Mouse (Mus musculus) hindbrain, embryonic 14.5 days (tissue): ENCODE data around the gene Igfbp5. TPM values are rescaled to one million over a fixed set of nuclear protein-coding genes. Genes with fewer than 3 reads are reported as not detected.

ENCODE experiments used
- ATAC-seq: fragments of 200-750 bp; cut with Nextera tagmentation; 2 replicates; pipeline ENCODE4 v1.8.0; 2017; ENCODE audit warnings: moderate number of reproducible peaks, mild to moderate bottlenecking, moderate TSS enrichment, moderate library complexity; ENCODE audit not compliant: low FRiP score
- DNase-seq: peaks from one replicate; pipeline ENCODE4 v3.0.0-alpha.2; 2015; ENCODE audit warnings: low spot score
- H3K27ac ChIP-seq: fragments of 300-500 bp; sonication (generic); 2 replicates; pipeline ENCODE4 v1.5.1; 2014; ENCODE audit warnings: mild to moderate bottlenecking, moderate library complexity
- H3K27me3 ChIP-seq: fragments of 300-500 bp; sonication (generic); 2 replicates; pipeline ENCODE4 v1.6.1; 2014; ENCODE audit warnings: mild to moderate bottlenecking, low read length, mixed read lengths; ENCODE audit not compliant: control insufficient read depth, insufficient read depth
- H3K36me3 ChIP-seq: fragments of 300-500 bp; sonication (generic); replicated peaks from 2 replicates; pipeline ENCODE4 v1.6.1; 2014; ENCODE audit not compliant: control insufficient read depth, insufficient read depth
- H3K4me1 ChIP-seq: fragments of 300-500 bp; sonication (generic); replicated peaks from 2 replicates; pipeline ENCODE4 v1.6.1; 2014; ENCODE audit warnings: antibody characterized with exemption, low read length, mixed read lengths; ENCODE audit not compliant: control insufficient read depth, insufficient read depth
- H3K4me2 ChIP-seq: fragments of 300-500 bp; sonication (generic); replicated peaks from 2 replicates; pipeline ENCODE4 v1.6.1; 2014; ENCODE audit warnings: mild to moderate bottlenecking, moderate library complexity
- H3K4me3 ChIP-seq: fragments of 300-500 bp; sonication (generic); replicated peaks from 2 replicates; pipeline ENCODE4 v1.5.1; 2014; ENCODE audit warnings: mild to moderate bottlenecking, low read length
- H3K9ac ChIP-seq: fragments of 300-500 bp; sonication (generic); 2 replicates; pipeline ENCODE4 v1.6.1; 2014
- H3K9me3 ChIP-seq: fragments of 300-500 bp; sonication (generic); 2 replicates; pipeline ENCODE4 v1.6.1; 2016; ENCODE audit warnings: low read length; ENCODE audit not compliant: control insufficient read depth
- WGBS: fragments of 180-500 bp; shearing (Covaris S2); extraction: QIAGEN DNeasy Blood & Tissue Kit; methylation state at CpG from one replicate; pipeline ENCODE4 v1.1.7; 2014; 5-methylcytosine and 5-hydroxymethylcytosine counted together
- polyA plus RNA-seq: library from polyadenylated mRNA; unstranded; fragments of >200 nt; fragmentation: Nextera tagmentation; extraction: Ambion mirVana; gene quantifications from 2 replicates; pipeline ENCODE4 v1.2.1, GENCODE M21; 2014

Gene Igfbp5
- polyA plus RNA-seq, 1 experiment from 2014 or later = 54.4 TPM

- no peaks in the 10 kb centered on the region for H3K27me3 ChIP-seq
- WGBS = 89% methylated on average over 7 of the region's 7 CpGs
- DNase-seq = no peak
- H3K4me3 ChIP-seq = no peak overlapping the region
- ATAC-seq = no peak
- no peak overlapping the region for H3K4me2 ChIP-seq
- H3K9me3 ChIP-seq = no peaks in the 10 kb centered on the region
- peaks cover 10% of the 10 kb centered on the region; the same call in 1 of the 2 replicates for H3K36me3 ChIP-seq
- H3K4me1 ChIP-seq = no peaks in the 10 kb centered on the region
- H3K9ac ChIP-seq = no peak overlapping the region
- H3K27ac ChIP-seq = no peak overlapping the region
These were observed 34.9 kb downstream of the Igfbp5 start for GRCm38 (mm10) chr1:72839791-72840190.

GRCm38 (mm10) chr1:72839356-72839755 is 35.3 kb downstream of the Igfbp5 start:
- 80% methylated on average over 8 of the region's 8 CpGs for WGBS
- Histone ChIP-seq H3K9ac (no peak overlapping the region), H3K4me1 (no peaks in the 10 kb centered on the region), H3K4me3 (no peak overlapping the region), H3K27me3 (no peaks in the 10 kb centered on the region), H3K27ac (no peak overlapping the region), H3K4me2 (no peak overlapping the region), H3K9me3 (no peaks in the 10 kb centered on the region), H3K36me3 (peaks cover 10% of the 10 kb centered on the region; the same call in 1 of the 2 replicates)
- ATAC-seq (no peak), DNase-seq (no peak)

- 69% methylated on average over 4 of the region's 4 CpGs for WGBS
- no peak overlapping the region for H3K27ac ChIP-seq
These were observed 41.1 kb downstream of the Igfbp5 start for GRCm38 (mm10) chr1:72833563-72833962.

GRCm38 (mm10) chr1:72832715-72833153 is 42.0 kb downstream of the Igfbp5 start:
- H3K9ac ChIP-seq = no peak overlapping the region
- peak overlapping the region; percentile 50 for H3K27ac ChIP-seq
- DNase-seq = peak; percentile 64
- no peaks in the 10 kb centered on the region for H3K9me3 ChIP-seq
- H3K4me2 ChIP-seq = no peak overlapping the region
- peak; percentile 63; the same call in 1 of the 2 replicates for ATAC-seq
- peaks cover 5% of the 10 kb centered on the region; the same call in 1 of the 2 replicates for H3K36me3 ChIP-seq
- 45% methylated on average over 3 of the region's 3 CpGs for WGBS
- no peaks in the 10 kb centered on the region for H3K27me3 ChIP-seq
- H3K4me1 ChIP-seq = peaks cover 23% of the 10 kb centered on the region
- no peak overlapping the region for H3K4me3 ChIP-seq

More at GRCm38 (mm10) chr1:72833563-72833962, 41.1 kb downstream of the Igfbp5 start:
- DNase-seq (no peak), ATAC-seq (no peak)
- H3K4me3 ChIP-seq = no peak overlapping the region
- H3K4me2 ChIP-seq = no peak overlapping the region
- peaks cover 17% of the 10 kb centered on the region; the same call in 1 of the 2 replicates for H3K4me1 ChIP-seq
- no peaks in the 10 kb centered on the region for H3K27me3 ChIP-seq
- H3K9me3 ChIP-seq = no peaks in the 10 kb centered on the region
- H3K9ac ChIP-seq = no peak overlapping the region
- H3K36me3 ChIP-seq = peaks cover 8% of the 10 kb centered on the region; the same call in 1 of the 2 replicates

GRCm38 (mm10) chr1:72830485-72830884 is 44.2 kb downstream of the Igfbp5 start:
- Histone ChIP-seq H3K4me1 (peaks cover 39% of the 10 kb centered on the region), H3K9me3 (no peaks in the 10 kb centered on the region), H3K27me3 (no peaks in the 10 kb centered on the region), H3K9ac (no peak overlapping the region), H3K4me2 (no peak overlapping the region), H3K4me3 (no peak overlapping the region), H3K27ac (no peak overlapping the region), H3K36me3 (no peaks in the 10 kb centered on the region; the same call in 1 of the 2 replicates)
- WGBS = 87% methylated on average over 2 of the region's 2 CpGs
- ATAC-seq (no peak), DNase-seq (no peak)

- WGBS = 93% methylated on average over 5 of the region's 5 CpGs
- H3K27ac ChIP-seq = no peak overlapping the region
- no peak overlapping the region for H3K4me2 ChIP-seq
- no peak for ATAC-seq
- H3K9ac ChIP-seq = no peak overlapping the region
- no peak overlapping the region for H3K4me3 ChIP-seq
- no peaks in the 10 kb centered on the region for H3K27me3 ChIP-seq
- no peaks in the 10 kb centered on the region for H3K9me3 ChIP-seq
- DNase-seq = no peak
- H3K36me3 ChIP-seq = no peaks in the 10 kb centered on the region; the same call in 1 of the 2 replicates
- H3K4me1 ChIP-seq = peaks cover 39% of the 10 kb centered on the region
These were observed 45.8 kb downstream of the Igfbp5 start for GRCm38 (mm10) chr1:72828843-72829242.

GRCm38 (mm10) chr1:72827411-72828315 is 47.0 kb downstream of the Igfbp5 start:
- H3K4me2 ChIP-seq = peak overlapping the region; percentile 94
- H3K4me1 ChIP-seq = peaks cover 30% of the 10 kb centered on the region
- peak overlapping the region; percentile 84 for H3K4me3 ChIP-seq
- DNase-seq = no peak
- no peaks in the 10 kb centered on the region for H3K27me3 ChIP-seq
- no peaks in the 10 kb centered on the region for H3K9me3 ChIP-seq
- peak overlapping the region; percentile 92 for H3K9ac ChIP-seq
- no peaks in the 10 kb centered on the region; the same call in 1 of the 2 replicates for H3K36me3 ChIP-seq
- ATAC-seq = peak; percentile 22; the same call in 1 of the 2 replicates
- 11% methylated on average over 12 of the region's 12 CpGs for WGBS
- peak overlapping the region; percentile 88 for H3K27ac ChIP-seq

GRCm38 (mm10) chr1:72826931-72827330 is 47.8 kb downstream of the Igfbp5 start:
- ATAC-seq = no peak
- H3K36me3 ChIP-seq = no peaks in the 10 kb centered on the region; the same call in 1 of the 2 replicates
- WGBS = under 1% methylated on average over 7 of the region's 7 CpGs
- H3K4me3 ChIP-seq = peak overlapping the region; percentile 84
- no peak for DNase-seq
- H3K4me1 ChIP-seq = peaks cover 26% of the 10 kb centered on the region
- H3K27ac ChIP-seq = peak overlapping the region; percentile 88
- H3K27me3 ChIP-seq = no peaks in the 10 kb centered on the region
- no peaks in the 10 kb centered on the region for H3K9me3 ChIP-seq
- H3K4me2 ChIP-seq = peak overlapping the region; percentile 94
- peak overlapping the region; percentile 92 for H3K9ac ChIP-seq

- 1% methylated on average over 6 of the region's 6 CpGs for WGBS
- ATAC-seq = no peak
These were observed 48.2 kb downstream of the Igfbp5 start for GRCm38 (mm10) chr1:72826446-72826845.

More at GRCm38 (mm10) chr1:72826446-72826845, 48.2 kb downstream of the Igfbp5 start:
- no peak for DNase-seq
- H3K36me3 ChIP-seq = no peaks in the 10 kb centered on the region; the same call in 1 of the 2 replicates
- no peaks in the 10 kb centered on the region for H3K9me3 ChIP-seq
- H3K27me3 ChIP-seq = no peaks in the 10 kb centered on the region
- H3K4me1 ChIP-seq = peaks cover 26% of the 10 kb centered on the region
- H3K9ac ChIP-seq = peak overlapping the region; percentile 92
- peak overlapping the region; percentile 94 for H3K4me2 ChIP-seq
- H3K4me3 ChIP-seq = peak overlapping the region; percentile 84
- H3K27ac ChIP-seq = peak overlapping the region; percentile 88
